Mouse (Mus musculus): ENCODE measurements around the gene Cdk15.

Gene Cdk15

GRCm38 (mm10) chr1:59326854-59327395 is 70.2 kb downstream of the Cdk15 start:
- DNase-seq (ENCODE audit: low read depth, low spot score): no peak

- DNase-seq (ENCODE audit: low read depth, low spot score): no peak
These were observed 76.2 kb downstream of the Cdk15 start for GRCm38 (mm10) chr1:59332737-59333385.

- no peak for DNase-seq (ENCODE audit: low read depth, low spot score)
These were observed 76.7 kb downstream of the Cdk15 start for GRCm38 (mm10) chr1:59333386-59333759.

- no peak for DNase-seq (ENCODE audit: low read depth, low spot score)
These were observed 77.3 kb downstream of the Cdk15 start for GRCm38 (mm10) chr1:59333860-59334561.

- DNase-seq (ENCODE audit: low read depth, low spot score): no peak
These were observed 77.8 kb downstream of the Cdk15 start for GRCm38 (mm10) chr1:59334562-59334890.

GRCm38 (mm10) chr1:59336256-59336655 is 79.5 kb downstream of the Cdk15 start:
- no peak for DNase-seq (ENCODE audit: low read depth, low spot score)

- no peak for DNase-seq (ENCODE audit: low read depth, low spot score)
These were observed 84.3 kb downstream of the Cdk15 start for GRCm38 (mm10) chr1:59340814-59341588.

GRCm38 (mm10) chr1:59341697-59342096 is 85.0 kb downstream of the Cdk15 start:
- DNase-seq (ENCODE audit: low read depth, low spot score): no peak

GRCm38 (mm10) chr1:59342146-59342545 is 85.4 kb downstream of the Cdk15 start:
- no peak for DNase-seq (ENCODE audit: low read depth, low spot score)

- no peak for DNase-seq (ENCODE audit: low read depth, low spot score)
These were observed 96.0 kb downstream of the Cdk15 start for GRCm38 (mm10) chr1:59352706-59353105.

GRCm38 (mm10) chr1:59355440-59355839 is 98.7 kb downstream of the Cdk15 start:
- no peak for DNase-seq (ENCODE audit: low read depth, low spot score)

- no peak for DNase-seq (ENCODE audit: low read depth, low spot score)
These were observed 102.4 kb downstream of the Cdk15 start for GRCm38 (mm10) chr1:59359136-59359535.

- no peak for DNase-seq (ENCODE audit: low read depth, low spot score)
These were observed 104.1 kb downstream of the Cdk15 start for GRCm38 (mm10) chr1:59360834-59361233.

GRCm38 (mm10) chr1:59361460-59361859 is 104.8 kb downstream of the Cdk15 start:
- no peak for DNase-seq (ENCODE audit: low read depth, low spot score)

GRCm38 (mm10) chr1:59361966-59362365 is 105.3 kb downstream of the Cdk15 start:
- DNase-seq (ENCODE audit: low read depth, low spot score): no peak

- DNase-seq (ENCODE audit: low read depth, low spot score): no peak
These were observed 107.8 kb downstream of the Cdk15 start for GRCm38 (mm10) chr1:59364463-59365040.

GRCm38 (mm10) chr1:59367928-59368648 is 111.4 kb downstream of the Cdk15 start:
- DNase-seq (ENCODE audit: low read depth, low spot score): no peak

GRCm38 (mm10) chr1:59368649-59369319 is 112.1 kb downstream of the Cdk15 start:
- DNase-seq (ENCODE audit: low read depth, low spot score): no peak

- DNase-seq (ENCODE audit: low read depth, low spot score): no peak
These were observed 112.6 kb downstream of the Cdk15 start for GRCm38 (mm10) chr1:59369320-59369685.

- no peak for DNase-seq (ENCODE audit: low read depth, low spot score)
These were observed 113.7 kb downstream of the Cdk15 start for GRCm38 (mm10) chr1:59370355-59370950.

All from CD4-positive helper T cell, adult 2 months (primary cell).